Mouse (Mus musculus): Measurements from ENCODE around the gene Gm9803. TPM values are rescaled to one million over a fixed set of nuclear protein-coding genes. Genes with fewer than 3 reads are reported as not detected.

Gm9803 gene
- polyA plus RNA-seq, 1 experiment from 2014 or later: 27.3 TPM

DNA sequence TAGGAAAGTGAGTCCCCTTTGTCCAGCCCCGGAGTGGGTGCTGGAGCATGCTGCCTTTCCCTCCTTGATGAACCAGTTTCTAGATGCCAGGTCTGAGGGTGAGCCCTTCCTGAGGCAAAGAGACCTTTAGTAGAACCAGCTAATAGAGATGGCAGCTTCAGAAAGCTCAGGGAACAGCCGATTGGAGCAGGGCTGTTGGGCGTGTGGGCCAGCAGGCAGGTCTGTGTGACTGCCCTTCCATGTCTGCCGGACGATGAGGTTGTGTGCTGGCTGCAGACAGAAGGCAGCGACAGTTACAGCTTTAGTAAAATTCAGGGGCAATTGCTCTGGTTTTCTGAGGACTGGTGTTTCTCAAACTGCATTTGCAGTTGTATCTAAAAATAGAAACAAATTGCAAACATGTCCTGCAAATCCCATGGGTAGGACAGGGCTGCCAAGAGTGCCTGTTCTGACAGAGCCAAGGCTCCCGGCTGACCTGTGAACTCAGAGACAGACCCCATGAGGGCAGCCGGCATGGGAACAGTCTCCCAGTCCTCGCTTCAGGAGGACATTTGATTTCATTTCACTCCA is 40.4 kb upstream of the Gm9803 start:
- no peak for DNase-seq (ENCODE audit: low read depth, low spot score)
- in situ Hi-C loops (cut with MboI; ENCODE audit: low pct_unique_long_range_greater_than_20kb): no loop called here
- H3K27me3 ChIP-seq: no peaks in the 10 kb centered on the region
- TF ChIP-seq CTCF (IDR thresholded peaks at IDR 0.05): no peak
- ATAC-seq: no peak
- ChIA-PET CTCF (interaction anchor here (1.2 to 1.9 kb wide), 2 partner anchors 31 to 57 kb away, joined by 3 to 5 read pairs; partner anchors contain the start of gene 1700021F05Rik), POLR2A (no interaction called here)

DNA sequence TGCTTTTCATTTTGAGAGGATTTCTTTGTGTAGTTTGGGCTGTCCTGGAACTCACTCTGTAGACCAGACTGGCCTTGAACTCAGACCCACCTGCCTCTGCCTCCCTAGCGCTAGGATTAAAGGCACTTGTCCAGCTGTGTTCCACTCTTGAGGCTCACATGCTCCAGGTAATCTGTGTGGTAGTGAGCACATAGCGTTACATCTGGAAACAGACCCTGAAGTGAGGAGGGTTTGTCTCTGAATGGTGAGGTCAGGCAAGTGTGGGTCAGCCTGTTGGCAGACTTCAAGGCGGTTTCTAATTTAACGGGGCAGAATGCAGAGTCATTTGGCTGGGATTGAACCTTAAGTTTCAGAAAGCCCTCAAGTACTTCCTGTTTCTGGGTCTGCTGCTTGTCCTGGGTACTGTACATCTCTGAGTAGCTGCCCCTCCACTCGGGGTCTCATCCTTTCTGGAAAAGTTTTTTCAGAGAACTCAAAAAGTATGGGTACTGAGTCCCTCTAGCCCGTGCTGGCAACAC is 38.1 kb upstream of the Gm9803 start:
- no peak for DNase-seq (ENCODE audit: low read depth, low spot score)
- in situ Hi-C loops (cut with MboI; ENCODE audit: low pct_unique_long_range_greater_than_20kb): no loop called here
- CTCF ChIA-PET: no interaction called here
- TF ChIP-seq CTCF (IDR thresholded peaks at IDR 0.05): no peak
- ATAC-seq: no peak
- H3K27me3 ChIP-seq: no peaks in the 10 kb centered on the region
- POLR2A ChIA-PET: no interaction called here

DNA sequence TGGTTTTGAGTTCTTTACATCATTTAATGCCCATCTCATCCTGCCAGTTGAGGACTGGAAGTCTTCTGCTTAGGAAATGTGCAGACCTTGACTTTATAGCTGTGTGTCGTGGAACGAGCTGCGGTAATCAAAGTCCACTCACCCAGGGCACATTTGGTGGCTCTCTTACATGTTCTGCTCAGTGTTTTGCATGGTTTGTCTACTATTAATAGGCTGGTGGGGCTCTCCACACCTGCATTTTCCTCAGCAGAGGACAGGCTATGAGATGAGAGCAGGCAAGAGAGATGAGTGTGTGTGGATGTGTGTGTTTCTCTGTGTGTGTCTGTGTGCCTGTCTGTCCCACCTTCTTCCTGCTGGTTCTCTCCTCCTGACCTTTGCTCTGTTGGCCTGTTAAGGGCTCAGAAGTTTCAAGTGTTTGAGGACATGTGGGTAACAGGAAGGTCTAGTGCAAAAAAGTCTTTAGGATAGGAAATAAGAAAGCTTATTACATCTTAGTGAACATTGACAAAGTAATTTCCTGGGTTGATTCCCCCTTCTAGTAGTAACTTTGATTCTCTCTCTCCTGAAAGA is 36.4 kb upstream of the Gm9803 start:
- in situ Hi-C loops (cut with MboI; ENCODE audit: low pct_unique_long_range_greater_than_20kb): no loop called here
- ATAC-seq: no peak
- no peaks in the 10 kb centered on the region for H3K27me3 ChIP-seq
- DNase-seq (ENCODE audit: low read depth, low spot score): no peak
- TF ChIP-seq CTCF (IDR thresholded peaks at IDR 0.05): no peak
- ChIA-PET CTCF (interaction anchor here (1.6 kb wide), 1 partner anchor 20 kb away, joined by 4 read pairs; no protein-coding TSS in a partner anchor), POLR2A (interaction anchor here (0.5 kb wide), 1 partner anchor 39 kb away, joined by 4 read pairs; no protein-coding TSS in a partner anchor)

DNA sequence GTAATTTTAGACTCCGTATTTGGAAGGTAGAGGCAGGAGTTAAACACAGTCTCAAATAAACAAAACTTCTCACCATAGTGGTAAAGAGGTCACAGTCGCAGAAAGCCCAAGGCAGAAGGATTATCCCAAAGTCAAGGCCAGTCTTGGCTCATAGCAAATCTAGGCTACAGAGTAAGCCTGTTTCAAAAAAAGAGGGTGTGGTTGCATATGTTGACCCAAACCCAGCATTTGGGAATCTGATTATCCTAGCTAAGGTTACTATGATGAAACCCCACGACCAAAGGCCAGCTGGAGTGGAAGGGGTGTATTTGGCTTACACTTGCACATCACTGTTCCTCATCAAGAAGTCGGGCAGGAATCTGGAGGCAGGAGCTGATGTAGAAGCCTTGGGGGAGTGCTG is 35.6 kb upstream of the Gm9803 start:
- no peak for ATAC-seq
- ChIA-PET CTCF (interaction anchor here (1.6 kb wide), 1 partner anchor 20 kb away, joined by 4 read pairs; no protein-coding TSS in a partner anchor), POLR2A (no interaction called here)
- no peak for TF ChIP-seq CTCF (IDR thresholded peaks at IDR 0.05)
- in situ Hi-C loops (cut with MboI; ENCODE audit: low pct_unique_long_range_greater_than_20kb): no loop called here
- DNase-seq (ENCODE audit: low read depth, low spot score): no peak
- no peaks in the 10 kb centered on the region for H3K27me3 ChIP-seq

DNA sequence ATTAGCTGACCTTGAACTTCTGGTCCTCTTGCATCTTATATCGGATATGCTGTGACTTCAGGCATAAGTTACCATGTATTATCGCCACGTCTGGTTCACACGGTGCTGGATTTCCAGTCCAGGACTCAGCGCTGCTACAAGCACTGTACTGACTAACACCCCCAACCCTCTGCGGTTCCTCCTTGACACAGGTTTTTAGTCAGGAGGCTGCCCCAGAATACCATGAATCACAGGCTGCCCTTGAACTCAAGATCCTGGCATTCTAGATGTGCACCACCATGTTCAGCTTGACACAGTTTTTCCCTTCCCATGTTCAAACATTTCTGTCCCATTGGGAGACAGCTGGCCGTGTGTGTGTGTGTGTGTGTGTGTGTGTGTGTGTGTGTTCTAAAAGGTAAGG is 34.7 kb upstream of the Gm9803 start:
- no peak for TF ChIP-seq CTCF (IDR thresholded peaks at IDR 0.05)
- CTCF ChIA-PET: interaction anchor here (1.4 to 1.6 kb wide), 2 partner anchors 19 to 51 kb away, joined by 4 read pairs; no protein-coding TSS in a partner anchor
- in situ Hi-C loops (cut with MboI; ENCODE audit: low pct_unique_long_range_greater_than_20kb): no loop called here
- DNase-seq (ENCODE audit: low read depth, low spot score) (no peak), ATAC-seq (no peak)
- POLR2A ChIA-PET: interaction anchor here (0.6 to 1.4 kb wide), 3 partner anchors 9 to 130 kb away, joined by 4 to 5 read pairs (median 4); partner anchors contain the start of gene 1700021F05Rik
- no peaks in the 10 kb centered on the region for H3K27me3 ChIP-seq

DNA sequence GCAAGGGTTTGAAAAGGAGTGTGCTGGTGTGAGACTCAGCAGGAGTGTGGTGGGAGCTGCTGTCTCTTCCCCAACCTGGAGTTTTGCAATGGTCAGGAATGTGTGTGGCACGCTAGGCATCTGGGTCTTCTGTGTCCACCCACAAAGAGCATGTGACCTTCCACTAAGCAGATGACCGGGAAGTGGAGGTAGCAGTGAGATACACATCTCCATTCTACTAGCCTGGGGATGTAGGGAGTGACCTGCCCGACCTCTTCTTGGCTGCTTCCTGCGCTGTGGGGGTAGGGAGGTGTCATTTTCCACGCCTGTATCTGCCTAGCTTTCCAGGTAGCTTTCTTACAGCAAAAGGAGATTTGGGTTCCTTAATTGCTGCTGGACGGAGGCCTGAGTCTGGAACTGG is 34.3 kb upstream of the Gm9803 start:
- in situ Hi-C loops (cut with MboI; ENCODE audit: low pct_unique_long_range_greater_than_20kb): no loop called here
- peak; percentile 95 for ATAC-seq

DNA sequence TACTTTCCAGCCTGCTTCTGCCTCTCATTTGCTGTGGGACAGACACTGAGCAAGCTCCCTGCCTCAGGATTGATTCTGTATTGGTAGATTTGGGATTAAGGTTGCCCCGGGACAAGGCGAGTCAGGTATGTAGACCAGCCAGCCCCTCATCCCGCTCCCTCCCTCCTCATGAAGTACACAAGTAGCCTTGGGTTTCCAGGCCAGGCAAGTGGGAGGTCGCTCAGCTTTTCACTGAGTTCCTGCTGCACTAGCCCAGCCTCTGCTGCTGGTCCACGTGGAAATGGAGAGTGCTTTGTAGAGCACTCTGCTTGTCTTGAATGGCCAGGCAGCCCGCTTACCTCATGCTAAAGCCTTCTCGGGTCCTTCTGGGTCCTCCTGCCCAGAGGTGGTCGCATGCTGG is 33.9 kb upstream of the Gm9803 start:
- no peak for ATAC-seq
- no peaks in the 10 kb centered on the region for H3K27me3 ChIP-seq
- TF ChIP-seq CTCF (IDR thresholded peaks at IDR 0.05): no peak
- ChIA-PET POLR2A (interaction anchor here (1.3 to 1.4 kb wide), 2 partner anchors 10 to 50 kb away, joined by 4 to 5 read pairs; partner anchors contain the start of gene 1700021F05Rik), CTCF (interaction anchor here (1.4 kb wide), 1 partner anchor 50 kb away, joined by 4 read pairs; no protein-coding TSS in a partner anchor)
- no peak for DNase-seq (ENCODE audit: low read depth, low spot score)
- in situ Hi-C loops (cut with MboI; ENCODE audit: low pct_unique_long_range_greater_than_20kb): no loop called here

More for the DNA sequence above, 34.3 kb upstream of the Gm9803 start:
- ChIA-PET POLR2A (interaction anchor here (0.6 to 1.4 kb wide), 3 partner anchors 9 to 131 kb away, joined by 4 to 5 read pairs (median 4); partner anchors contain the start of gene 1700021F05Rik), CTCF (interaction anchor here (1.4 kb wide), 1 partner anchor 51 kb away, joined by 4 read pairs; no protein-coding TSS in a partner anchor)
- no peak for TF ChIP-seq CTCF (IDR thresholded peaks at IDR 0.05)
- H3K27me3 ChIP-seq: no peaks in the 10 kb centered on the region
- DNase-seq (ENCODE audit: low read depth, low spot score): peak; percentile 41

DNA sequence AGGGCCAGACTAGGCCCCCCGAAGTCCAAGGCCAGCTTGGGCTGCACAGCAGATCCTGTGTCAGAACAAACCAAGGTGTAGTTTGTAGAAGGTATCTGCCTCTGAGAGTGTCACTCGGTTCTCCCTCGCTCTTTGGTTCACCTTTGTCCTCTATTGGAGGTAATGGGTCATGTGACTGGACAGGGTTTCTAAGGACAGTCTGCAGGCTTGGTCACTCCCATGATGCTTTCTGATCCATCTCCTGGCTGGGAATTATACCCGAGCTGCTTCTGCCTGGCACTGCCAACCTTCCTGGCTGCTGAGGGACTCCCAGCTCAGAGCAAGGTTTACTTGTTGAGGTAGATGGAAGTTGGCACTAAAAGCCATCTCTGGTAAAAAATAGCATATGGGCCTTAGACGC is 33.0 kb upstream of the Gm9803 start:
- DNase-seq (ENCODE audit: low read depth, low spot score) (no peak), ATAC-seq (no peak)
- in situ Hi-C loops (cut with MboI; ENCODE audit: low pct_unique_long_range_greater_than_20kb): no loop called here
- no peak for TF ChIP-seq CTCF (IDR thresholded peaks at IDR 0.05)
- no peaks in the 10 kb centered on the region for H3K27me3 ChIP-seq
- ChIA-PET POLR2A (no interaction called here), CTCF (no interaction called here)

DNA sequence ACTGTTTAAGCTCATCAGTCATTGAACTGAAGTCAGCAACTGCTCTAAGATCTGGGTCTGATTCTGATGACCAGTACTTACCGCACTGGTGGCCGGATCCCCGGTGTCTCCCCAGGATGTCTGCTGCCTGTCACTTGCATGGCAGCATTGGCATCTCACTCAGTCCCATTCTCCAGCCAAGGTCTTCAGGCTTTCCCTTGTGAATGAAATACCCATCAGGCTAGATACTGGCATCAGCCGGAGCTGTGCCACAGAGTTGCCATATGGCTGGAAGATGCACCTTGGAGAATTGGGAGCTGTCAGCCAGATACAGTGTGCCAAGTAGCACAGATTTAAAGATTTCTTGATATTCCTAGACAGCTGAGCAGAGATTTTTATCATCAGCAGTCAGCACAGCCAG is 21.3 kb upstream of the Gm9803 start:
- no peak for TF ChIP-seq CTCF (IDR thresholded peaks at IDR 0.05)
- ATAC-seq (no peak), DNase-seq (ENCODE audit: low read depth, low spot score) (no peak)
- CTCF ChIA-PET: interaction anchor here (1.4 kb wide), 1 partner anchor 15 kb away, joined by 3 read pairs; no protein-coding TSS in a partner anchor
- in situ Hi-C loops (cut with MboI; ENCODE audit: low pct_unique_long_range_greater_than_20kb): no loop called here
- H3K27me3 ChIP-seq: no peaks in the 10 kb centered on the region
- POLR2A ChIA-PET: no interaction called here

DNA sequence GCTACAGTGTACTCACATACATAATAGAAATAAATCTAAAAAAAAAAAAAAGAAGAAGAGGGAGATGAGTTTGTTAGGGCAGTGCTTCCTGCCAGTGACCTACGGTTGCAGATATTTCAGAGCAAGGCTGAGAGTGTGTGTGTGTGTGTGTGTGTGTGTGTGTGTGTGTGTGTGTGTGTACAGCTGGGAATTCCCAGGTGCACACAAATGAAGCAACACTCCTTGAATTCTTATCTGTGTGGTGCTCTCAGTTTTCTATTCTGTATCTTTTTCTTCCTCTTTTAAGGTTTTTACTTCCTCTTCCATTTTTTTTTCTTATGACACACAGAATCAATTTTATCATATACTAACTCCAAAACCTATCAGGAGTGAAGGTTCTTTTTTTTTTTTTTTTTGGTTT is 19.6 kb upstream of the Gm9803 start:
- no peak for TF ChIP-seq CTCF (IDR thresholded peaks at IDR 0.05)
- ChIA-PET POLR2A (interaction anchor here (0.6 kb wide), 1 partner anchor 29 kb away, joined by 3 read pairs; no protein-coding TSS in a partner anchor), CTCF (no interaction called here)
- DNase-seq (ENCODE audit: low read depth, low spot score) (no peak), ATAC-seq (no peak)
- no peaks in the 10 kb centered on the region for H3K27me3 ChIP-seq
- in situ Hi-C loops (cut with MboI; ENCODE audit: low pct_unique_long_range_greater_than_20kb): no loop called here

DNA sequence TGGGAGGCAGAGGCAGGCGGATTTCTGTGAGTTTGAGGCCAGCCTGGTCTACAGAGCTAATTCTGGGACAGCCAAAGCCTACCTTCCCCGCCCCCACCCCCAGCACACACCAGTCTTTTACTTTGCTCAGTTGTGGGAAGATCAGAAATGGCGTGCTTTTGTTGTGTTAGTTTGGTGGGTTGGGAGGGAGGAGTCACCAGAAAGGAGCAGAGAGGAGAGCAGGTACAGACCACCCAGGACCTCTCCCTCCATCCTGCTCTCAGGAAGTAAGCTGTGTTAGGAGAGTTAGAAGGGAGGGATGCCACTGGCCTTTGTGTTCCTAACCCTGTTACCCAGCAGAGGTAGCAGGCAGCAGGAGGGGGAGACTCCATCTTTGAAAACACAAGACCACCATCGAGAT is 16.8 kb upstream of the Gm9803 start:
- no peaks in the 10 kb centered on the region for H3K27me3 ChIP-seq
- CTCF ChIA-PET: interaction anchor here (1.5 kb wide), 1 partner anchor 19 kb away, joined by 4 read pairs; no protein-coding TSS in a partner anchor
- POLR2A ChIA-PET: no interaction called here
- ATAC-seq (no peak), DNase-seq (ENCODE audit: low read depth, low spot score) (no peak)
- in situ Hi-C loops (cut with MboI; ENCODE audit: low pct_unique_long_range_greater_than_20kb): no loop called here
- TF ChIP-seq CTCF (IDR thresholded peaks at IDR 0.05): no peak
